Mouse (Mus musculus) layer of hippocampus, adult 6 months (tissue): ENCODE data around the gene Olah. TPM values are rescaled to one million over a fixed set of nuclear protein-coding genes. Genes with fewer than 3 reads are reported as not detected.

Source experiments
- long read RNA-seq, 2 experiments: library from polyadenylated mRNA; unstranded; transcript quantifications; one replicate each; pipeline ENCODE4 v2.0.0; 2019 to 2020
- polyA plus RNA-seq: library from polyadenylated mRNA; unstranded; fragments of <200 nt; fragmentation: Nextera tagmentation; gene quantifications from 2 replicates; pipeline ENCODE4 v1.2.3, GENCODE M21; 2021

Gene Olah
- not detected in 2 replicates for polyA plus RNA-seq
- long read RNA-seq, experiment 1: 0 reads
- long read RNA-seq, experiment 2: 0 reads

GRCm38 (mm10) chr2:3397110-3397509 is at the start of gene Olah:
Gene Olah, minus strand, starts transcription at chr2:3397210.

DNA sequence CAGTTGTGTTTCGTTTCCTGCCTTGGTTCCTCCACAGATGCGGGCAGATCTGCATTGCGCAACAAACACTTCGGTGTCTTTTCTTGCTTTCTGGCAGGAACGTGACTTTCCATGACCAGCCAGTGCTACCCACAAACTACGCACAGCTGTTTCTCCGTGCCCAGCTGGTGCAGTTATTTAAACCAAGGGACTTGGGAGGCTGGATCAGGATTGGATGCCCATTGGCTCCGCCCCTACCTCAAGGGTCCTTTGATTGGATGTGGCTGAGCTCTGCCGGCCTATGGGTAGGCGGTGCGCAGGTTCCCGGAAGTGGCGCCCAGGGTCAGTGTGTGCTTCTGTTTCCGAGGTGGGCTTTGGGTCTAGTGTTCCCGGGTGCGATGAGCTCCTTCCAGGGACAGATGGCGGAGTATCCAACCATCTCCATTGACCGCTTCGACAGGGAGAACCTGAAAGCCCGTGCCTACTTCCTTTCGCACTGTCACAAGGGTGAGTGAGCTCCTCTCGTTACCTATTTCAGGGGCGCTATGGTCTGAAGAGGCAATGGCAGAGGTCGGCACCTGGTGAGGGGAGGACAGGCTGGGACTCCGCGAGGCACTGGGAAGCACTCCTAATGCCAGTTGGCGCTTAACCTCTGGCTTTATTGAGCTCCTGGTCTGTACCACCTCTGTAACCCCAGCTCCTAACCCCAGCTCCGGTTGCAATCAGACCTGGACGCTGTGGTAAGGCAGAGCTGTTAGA is 27.0 kb upstream of the Olah start, which contains the start of gene Dclre1c:
TSS of gene Dclre1c (plus strand) at position 291 of the 738 bp plus-strand sequence.

DNA sequence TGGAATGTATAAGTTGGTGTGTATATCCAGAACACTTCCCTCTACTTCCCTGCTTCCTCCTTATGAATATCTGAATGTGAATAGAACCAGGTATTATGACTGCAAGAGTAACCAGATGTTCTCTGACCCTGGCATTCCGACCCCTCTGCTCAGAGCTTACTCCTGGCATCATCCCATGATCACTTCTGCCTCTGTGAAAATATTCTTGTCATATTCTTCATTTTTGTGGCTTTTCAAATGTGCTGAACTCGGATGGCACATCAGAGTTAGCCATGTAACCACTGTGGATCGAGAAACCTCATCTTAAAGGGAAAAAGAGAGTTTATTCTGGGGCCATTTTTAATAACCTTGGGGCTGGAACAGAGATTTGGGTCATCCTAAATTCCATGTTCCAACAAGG is 25.5 kb upstream of the Olah start, which contains the start of gene Meig1:
TSS of gene Meig1 (minus strand) at position 101 of the 400 bp plus-strand sequence.

DNA sequence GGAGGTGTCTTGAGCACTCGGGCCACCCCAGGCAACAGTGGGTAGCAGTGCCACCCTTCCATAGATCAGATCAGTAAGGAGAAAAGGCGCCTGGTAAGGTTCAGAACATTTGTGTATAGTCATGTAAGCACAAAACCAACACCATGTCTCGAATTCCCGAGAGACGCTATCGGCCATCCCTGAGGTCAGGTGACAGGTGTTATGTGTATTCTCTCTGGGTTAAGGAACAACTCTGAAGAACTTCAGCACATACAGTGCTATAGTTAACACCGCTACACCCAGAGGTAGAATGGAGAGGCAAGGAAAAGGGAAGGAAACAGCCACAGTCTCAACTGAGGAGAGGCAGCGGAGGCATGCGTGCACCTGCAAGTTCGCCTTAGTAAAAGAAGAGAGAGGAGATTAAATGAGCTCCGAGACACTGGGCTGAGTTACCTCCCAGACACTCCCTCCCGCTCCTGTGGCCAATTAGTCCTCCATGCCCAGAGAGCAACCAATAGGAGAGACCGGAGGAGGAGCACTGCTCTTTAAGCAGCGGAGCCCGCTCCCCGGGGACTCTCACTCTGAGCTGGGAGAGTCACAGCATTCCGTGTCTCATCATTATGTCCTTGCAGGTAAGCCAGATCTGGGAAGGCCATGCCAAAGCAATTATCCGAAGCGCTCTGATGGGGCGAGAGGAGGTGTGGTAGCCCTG is 61.3 kb downstream of the Olah start, which contains the start of gene Acbd7:
TSS of gene Acbd7 (plus strand) at position 558 of the 691 bp plus-strand sequence.

GRCm38 (mm10) chr2:3332484-3333242 is 64.3 kb downstream of the Olah start, which contains the start of gene Rpp38:
Gene Rpp38, minus strand, starts transcription at chr2:3332643.

Other genes starting within 250 kb of the Olah start
- 76.2 and 125 TPM in 2 replicates for gene Nmt2, start 113.0 kb downstream of the Olah start, polyA plus RNA-seq
- 11.7 and 14.4 TPM in 2 replicates for gene Rpp38, start 64.6 kb downstream of the Olah start, polyA plus RNA-seq
- 2.2 and 2.7 TPM in 2 replicates for gene Acbd7, start 61.0 kb downstream of the Olah start, polyA plus RNA-seq
- gene Meig1, start 25.4 kb upstream of the Olah start, polyA plus RNA-seq: 34.4 and 55.5 TPM in 2 replicates
- gene Dclre1c, start 26.9 kb upstream of the Olah start, polyA plus RNA-seq: 4.0 and 4.6 TPM in 2 replicates
- 1.8 and 2.1 TPM in 2 replicates for gene Suv39h2, start 77.8 kb upstream of the Olah start, polyA plus RNA-seq
- 0.73 and 0.74 TPM in 2 replicates for gene Gm45902, start 115.6 kb upstream of the Olah start, polyA plus RNA-seq
- 33.2 and 36.7 TPM in 2 replicates for gene Hspa14, start 115.6 kb upstream of the Olah start, polyA plus RNA-seq
- 0.09 and 0.20 TPM in 2 replicates for gene Cdnf, start 115.8 kb upstream of the Olah start, polyA plus RNA-seq
- gene Fam107b, start 173.3 kb upstream of the Olah start, polyA plus RNA-seq: 4.7 and 5.1 TPM in 2 replicates